Mouse (Mus musculus): ENCODE results near the gene Gmps. TPM values are rescaled to one million over a fixed set of nuclear protein-coding genes. Genes with fewer than 3 reads are reported as not detected.

Gmps gene
- polyA plus RNA-seq, 1 experiment from 2014 or later: 35.4 TPM

DNA sequence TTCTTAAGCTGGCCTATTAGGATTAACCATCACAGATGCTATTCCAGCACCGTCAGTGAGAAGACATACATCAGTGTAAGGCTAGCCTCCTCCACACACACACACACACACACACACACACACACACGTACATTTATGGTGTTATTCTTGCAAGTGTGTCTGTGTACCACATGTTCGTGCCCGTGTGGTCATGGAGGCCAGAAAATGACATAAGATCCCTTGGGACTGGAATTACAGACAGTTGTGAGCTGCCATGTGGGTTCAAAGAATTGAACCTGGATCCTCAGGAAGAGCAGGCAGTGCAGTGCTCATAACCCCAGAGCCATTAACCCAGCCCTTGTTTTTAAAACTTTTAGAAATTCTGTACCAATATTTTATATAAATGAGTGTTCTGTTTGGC lies 2.0 kb downstream of the Gmps start:
- no peak overlapping the region for H3K27ac ChIP-seq (replicated peaks)
- peaks cover 31% of the 10 kb centered on the region for H3K36me3 ChIP-seq
- H3K4me1 ChIP-seq: peaks cover 28% of the 10 kb centered on the region
- no peaks in the 10 kb centered on the region for H3K9me3 ChIP-seq
- WGBS: 81% methylated on average over 4 of the region's 4 CpGs
- peak overlapping the region; percentile 75 for H3K4me2 ChIP-seq
- 0 out of 2 replicates have a peak overlapping the region, but pooled peaks have one; percentile 89 for H3K4me3 ChIP-seq
- ATAC-seq (ENCODE audit: extremely low read depth, insufficient number of reproducible peaks, low FRiP score, low TSS enrichment): no peak
- no peak overlapping the region for H3K9ac ChIP-seq
- no peaks in the 10 kb centered on the region for H3K27me3 ChIP-seq (replicated peaks)

- ATAC-seq (ENCODE audit: extremely low read depth, insufficient number of reproducible peaks, low FRiP score, low TSS enrichment): no peak
- H3K9ac ChIP-seq: no peak overlapping the region
- H3K27ac ChIP-seq (replicated peaks): no peak overlapping the region
- no peaks in the 10 kb centered on the region for H3K4me1 ChIP-seq
- H3K9me3 ChIP-seq: no peaks in the 10 kb centered on the region
- WGBS: 85% methylated on average over 1 of the region's 1 CpGs
- H3K27me3 ChIP-seq (replicated peaks): no peaks in the 10 kb centered on the region
- no peak overlapping the region for H3K4me3 ChIP-seq
- H3K36me3 ChIP-seq: peaks cover 80% of the 10 kb centered on the region
- no peak overlapping the region for H3K4me2 ChIP-seq
These were observed 10.8 kb downstream of the Gmps start for GRCm38 (mm10) chr3:63986656-63987055.

GRCm38 (mm10) chr3:63988722-63989440 lies 13.0 kb downstream of the Gmps start:
- no peak for ATAC-seq (ENCODE audit: extremely low read depth, insufficient number of reproducible peaks, low FRiP score, low TSS enrichment)

GRCm38 (mm10) chr3:64021436-64021835 lies 45.5 kb downstream of the Gmps start:
- Histone ChIP-seq H3K4me1 (no peaks in the 10 kb centered on the region), H3K9ac (no peak overlapping the region), H3K9me3 (no peaks in the 10 kb centered on the region), H3K4me2 (no peak overlapping the region), H3K27ac (replicated peaks) (no peak overlapping the region), H3K36me3 (peaks cover 37% of the 10 kb centered on the region), H3K4me3 (no peak overlapping the region), H3K27me3 (replicated peaks) (no peaks in the 10 kb centered on the region)
- 87% methylated on average over 3 of the region's 3 CpGs for WGBS
- no peak for ATAC-seq (ENCODE audit: extremely low read depth, insufficient number of reproducible peaks, low FRiP score, low TSS enrichment)

More at GRCm38 (mm10) chr3:63988722-63989440, 13.0 kb downstream of the Gmps start:
- no peak overlapping the region for H3K4me2 ChIP-seq
- no peaks in the 10 kb centered on the region for H3K27me3 ChIP-seq (replicated peaks)
- H3K27ac ChIP-seq (replicated peaks): no peak overlapping the region
- no peak overlapping the region for H3K9ac ChIP-seq
- peaks cover 83% of the 10 kb centered on the region for H3K36me3 ChIP-seq
- no peaks in the 10 kb centered on the region for H3K4me1 ChIP-seq
- no peak overlapping the region for H3K4me3 ChIP-seq
- no peaks in the 10 kb centered on the region for H3K9me3 ChIP-seq
- 81% methylated on average over 3 of the region's 3 CpGs for WGBS

GRCm38 (mm10) chr3:64021867-64022266 lies 46.0 kb downstream of the Gmps start:
- Histone ChIP-seq H3K27ac (replicated peaks) (no peak overlapping the region), H3K4me1 (no peaks in the 10 kb centered on the region), H3K27me3 (replicated peaks) (no peaks in the 10 kb centered on the region), H3K9ac (no peak overlapping the region), H3K36me3 (peaks cover 33% of the 10 kb centered on the region), H3K9me3 (no peaks in the 10 kb centered on the region), H3K4me2 (no peak overlapping the region), H3K4me3 (no peak overlapping the region)
- no peak for ATAC-seq (ENCODE audit: extremely low read depth, insufficient number of reproducible peaks, low FRiP score, low TSS enrichment)
- WGBS: 71% methylated on average over 2 of the region's 2 CpGs

DNA sequence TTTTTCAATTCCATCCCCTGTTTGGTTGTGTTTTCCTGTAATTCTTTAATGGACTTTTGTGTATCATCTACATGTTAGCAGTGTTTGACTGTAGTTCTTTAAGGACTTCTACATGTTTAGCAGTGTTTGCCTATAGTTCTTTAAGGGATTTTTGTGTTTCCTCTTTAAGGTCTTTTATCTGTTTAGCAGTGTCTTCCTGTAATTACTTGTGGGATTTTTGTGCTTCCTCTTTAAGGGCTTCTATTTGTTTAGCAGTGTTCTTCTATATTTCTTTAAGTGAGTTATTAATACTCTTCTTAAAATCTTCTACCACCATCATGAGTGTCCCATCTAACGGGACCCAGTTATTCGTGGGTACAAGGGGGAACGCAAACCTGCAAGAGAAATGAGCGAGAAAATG lies 53.9 kb downstream of the Gmps start:
- Histone ChIP-seq H3K4me3 (no peak overlapping the region), H3K9ac (no peak overlapping the region), H3K36me3 (peaks cover 7% of the 10 kb centered on the region; the same call in 1 of the 2 replicates), H3K4me2 (no peak overlapping the region), H3K27me3 (replicated peaks) (no peaks in the 10 kb centered on the region), H3K27ac (replicated peaks) (no peak overlapping the region), H3K4me1 (no peaks in the 10 kb centered on the region), H3K9me3 (peaks cover 8% of the 10 kb centered on the region)
- no peak for ATAC-seq (ENCODE audit: extremely low read depth, insufficient number of reproducible peaks, low FRiP score, low TSS enrichment)
- 96% methylated on average over 4 of the region's 4 CpGs for WGBS

GRCm38 (mm10) chr3:64038136-64038841 lies 62.4 kb downstream of the Gmps start:
- no peak overlapping the region for H3K9ac ChIP-seq
- H3K36me3 ChIP-seq: no peaks in the 10 kb centered on the region
- no peak overlapping the region for H3K4me2 ChIP-seq
- H3K4me3 ChIP-seq: no peak overlapping the region
- ATAC-seq (ENCODE audit: extremely low read depth, insufficient number of reproducible peaks, low FRiP score, low TSS enrichment): no peak
- WGBS: 55% methylated on average over 7 of the region's 7 CpGs
- no peak overlapping the region for H3K27ac ChIP-seq (replicated peaks)
- 0 out of 2 replicates have a peak, but pooled peaks cover 3% of the 10 kb centered on the region for H3K9me3 ChIP-seq
- H3K4me1 ChIP-seq: peaks cover 12% of the 10 kb centered on the region; the same call in 1 of the 2 replicates
- no peaks in the 10 kb centered on the region for H3K27me3 ChIP-seq (replicated peaks)

GRCm38 (mm10) chr3:64039818-64040784 lies 64.2 kb downstream of the Gmps start:
- Histone ChIP-seq H3K4me2 (peak overlapping the region; percentile 78), H3K27ac (replicated peaks) (peak overlapping the region; percentile 71), H3K4me1 (peaks cover 12% of the 10 kb centered on the region; the same call in 1 of the 2 replicates), H3K9me3 (0 out of 2 replicates have a peak, but pooled peaks cover 3% of the 10 kb centered on the region), H3K36me3 (no peaks in the 10 kb centered on the region), H3K27me3 (replicated peaks) (no peaks in the 10 kb centered on the region), H3K4me3 (peak overlapping the region; percentile 60), H3K9ac (peak overlapping the region; percentile 79)
- no peak for ATAC-seq (ENCODE audit: extremely low read depth, insufficient number of reproducible peaks, low FRiP score, low TSS enrichment)
- WGBS: 11% methylated on average over 25 of the region's 25 CpGs

Other genes with a start within 250 kb of the Gmps start
- gene Plch1, start 76.6 kb upstream of the Gmps start, polyA plus RNA-seq (2015; fragmentation: Nextera tagmentation; extraction: Ambion mirVana): 0.49 and 0.68 TPM in 2 replicates
- 5.1 and 5.2 TPM in 2 replicates for gene E130311K13Rik, start 46.6 kb upstream of the Gmps start, polyA plus RNA-seq (2015; fragmentation: Nextera tagmentation; extraction: Ambion mirVana)
- 9.0 and 10.0 TPM in 2 replicates for gene Slc33a1, start 11.3 kb upstream of the Gmps start, polyA plus RNA-seq (2015; fragmentation: Nextera tagmentation; extraction: Ambion mirVana)
- 0.03 TPM in 1 of 2 replicates, not detected in the other for gene Vmn2r1, start 105.4 kb downstream of the Gmps start, polyA plus RNA-seq (2015; fragmentation: Nextera tagmentation; extraction: Ambion mirVana)
- not detected in 2 replicates for gene Vmn2r2, start 165.8 kb downstream of the Gmps start, polyA plus RNA-seq (2015; fragmentation: Nextera tagmentation; extraction: Ambion mirVana)

All from heart, embryonic 13.5 days (tissue).